Mouse (Mus musculus) T-helper 2 cell (primary cell): ENCODE measurements around the gene Srpk2.
"Not testable (repeated sequence)": the region's sequence is repeated elsewhere in the genome, so short reads cannot be mapped to it uniquely, and the experiment has no call there.

ENCODE experiments used
- in situ Hi-C: fragments of 300-600 bp; cut with MboI, MseI; formaldehyde crosslinking; loops from one replicate; pipeline ENCODE4 v1.15.1; 2025; ENCODE audit warnings: high pct_unique_total_duplicates

The Srpk2 gene

DNA sequence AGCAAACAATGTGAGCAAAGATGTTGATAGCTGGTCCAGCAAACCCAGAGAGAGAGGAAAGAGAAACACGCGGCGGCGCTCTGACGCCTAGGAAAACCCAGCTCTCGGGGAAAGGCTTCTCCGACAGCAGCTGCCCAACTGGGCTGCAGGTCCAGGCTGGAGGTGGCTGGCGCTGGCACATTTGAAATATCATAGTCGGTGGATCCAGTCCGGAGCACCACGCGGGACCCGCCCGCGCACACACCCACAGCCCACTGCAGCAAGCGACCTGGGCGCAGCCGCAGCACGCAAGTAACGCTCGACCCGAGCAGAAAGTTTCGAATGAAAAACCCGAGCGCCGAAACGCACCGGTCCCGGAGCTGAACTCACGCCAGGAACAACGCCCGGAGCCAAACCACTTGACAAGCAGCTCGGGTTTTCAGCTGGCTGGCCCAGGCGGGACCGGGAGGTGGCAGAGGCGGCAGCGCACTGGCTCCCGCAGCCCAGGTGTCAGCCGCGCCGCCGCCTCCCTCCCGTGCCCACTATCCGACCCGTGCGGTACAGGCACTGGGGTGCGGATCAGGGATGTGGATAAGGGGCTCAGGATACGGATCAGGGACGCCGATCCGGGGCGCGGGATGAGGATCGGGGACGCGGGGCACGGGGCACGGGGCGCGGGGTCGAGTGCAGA lies 9.5 kb downstream of the Srpk2 start:
- in situ Hi-C loops: no loop called here

DNA sequence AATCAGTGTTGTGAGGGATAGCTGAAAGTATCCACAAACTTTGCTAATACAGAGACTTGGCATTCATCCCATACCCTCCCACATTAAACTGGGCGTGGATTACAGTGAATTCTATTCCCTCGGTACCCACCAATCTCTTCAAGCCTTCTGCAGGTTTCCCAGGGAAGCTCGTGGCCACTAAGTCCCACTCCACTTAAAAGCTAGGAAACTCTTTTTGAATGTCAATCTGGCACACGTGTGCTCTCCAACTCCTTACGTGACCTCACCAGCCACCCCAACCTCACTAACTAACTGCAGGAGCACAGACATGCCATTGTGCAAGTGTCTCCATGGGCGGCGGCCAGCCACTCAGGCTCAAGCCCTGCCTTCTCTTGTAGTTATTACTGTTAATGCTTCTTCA lies 12.3 kb downstream of the Srpk2 start:
- in situ Hi-C loops: no loop called here

DNA sequence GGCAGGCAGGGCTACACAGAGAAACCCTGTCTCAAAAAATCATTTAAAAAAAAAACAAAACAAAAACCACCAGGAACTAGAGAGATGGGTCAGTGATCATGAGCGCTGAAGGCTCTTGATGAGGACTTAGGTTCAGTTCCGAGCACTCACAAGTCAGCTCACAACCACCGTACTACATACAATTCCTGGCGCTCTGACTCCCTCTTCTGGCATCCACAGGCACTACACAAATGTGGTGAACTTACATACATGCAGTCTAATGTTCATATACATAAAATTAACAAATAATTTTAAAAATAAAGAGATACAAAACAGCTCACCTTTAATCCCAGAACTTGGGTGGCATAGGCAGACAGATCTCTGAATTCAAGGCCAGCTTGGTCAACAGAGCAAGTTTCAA lies 13.5 kb downstream of the Srpk2 start:
- in situ Hi-C loops: no loop called here

DNA sequence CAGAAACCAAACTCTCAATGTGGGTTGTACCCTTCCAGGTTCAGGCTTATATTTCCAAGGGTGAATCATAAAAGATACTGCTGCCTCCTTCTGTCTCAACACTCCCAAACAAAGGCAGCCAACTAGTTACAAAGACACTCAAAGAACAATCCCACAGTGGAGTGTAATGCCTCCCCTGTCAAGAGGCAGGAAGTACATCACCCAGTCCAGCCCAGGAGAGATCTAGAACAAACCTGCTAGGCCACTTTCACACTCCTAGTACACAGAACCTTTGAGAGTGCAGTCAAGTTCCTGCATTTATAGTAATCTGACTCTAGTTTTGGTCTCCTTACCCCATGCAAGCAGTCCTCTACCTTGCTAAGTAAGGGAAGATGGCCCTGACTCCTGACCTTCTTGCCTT lies 18.5 kb downstream of the Srpk2 start:
- in situ Hi-C loops: no loop called here

DNA sequence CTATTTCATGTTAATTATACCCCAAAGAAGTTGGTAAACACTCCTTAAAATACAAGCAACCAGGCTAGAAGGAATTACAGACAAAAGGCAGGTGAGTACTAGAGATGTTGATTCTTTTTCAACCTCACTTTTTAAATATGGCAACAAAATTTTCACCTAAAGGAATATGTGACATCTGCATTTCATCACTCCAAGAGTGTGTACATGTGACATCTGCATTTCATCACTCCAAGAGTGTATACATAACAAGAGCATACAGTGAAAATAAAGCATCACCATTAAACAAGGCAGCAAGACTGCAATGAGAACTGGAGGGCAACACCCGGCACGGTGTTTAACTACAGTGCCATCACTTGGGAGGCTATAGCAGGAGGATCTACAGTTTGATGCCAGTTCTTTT lies 23.2 kb downstream of the Srpk2 start:
- in situ Hi-C loops: no loop called here

DNA sequence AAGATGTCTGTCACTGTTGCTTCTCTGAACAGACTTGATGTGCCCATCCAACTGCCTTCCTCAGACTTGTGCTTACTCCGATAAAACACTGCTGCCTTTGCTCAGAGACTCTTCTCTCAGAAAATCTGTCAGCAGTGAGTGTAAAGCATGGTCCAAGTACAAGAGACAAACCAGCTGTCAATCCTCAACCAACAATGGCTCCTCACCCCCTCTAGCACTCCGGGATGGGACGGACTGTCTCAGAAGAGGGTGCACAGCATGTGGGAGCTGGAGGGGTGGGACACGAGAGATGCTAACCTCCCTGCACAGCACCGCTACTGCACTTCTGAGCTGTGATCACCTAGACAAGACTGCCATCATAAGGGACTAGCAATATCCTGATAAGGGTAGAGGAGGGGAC lies 26.4 kb downstream of the Srpk2 start:
- in situ Hi-C loops: no loop called here

DNA sequence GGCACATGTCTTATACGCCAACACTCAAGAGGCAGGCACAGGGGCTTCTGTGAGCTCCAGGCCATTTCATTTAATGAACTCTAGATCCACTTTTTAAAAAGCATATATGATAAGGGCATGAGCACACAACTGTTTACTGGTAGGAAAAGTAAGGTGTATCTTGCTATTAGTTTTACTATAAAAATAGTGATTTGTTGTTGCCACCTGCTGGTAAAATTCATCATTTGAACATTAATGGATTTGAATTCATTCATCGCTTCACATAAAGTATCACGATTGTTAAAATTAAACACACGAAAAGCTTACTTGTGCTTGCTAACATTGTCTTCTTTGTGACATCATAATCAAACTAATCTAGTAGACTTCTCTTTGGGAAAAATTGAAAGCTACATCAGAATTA lies 27.8 kb downstream of the Srpk2 start:
- in situ Hi-C loops: no loop called here

DNA sequence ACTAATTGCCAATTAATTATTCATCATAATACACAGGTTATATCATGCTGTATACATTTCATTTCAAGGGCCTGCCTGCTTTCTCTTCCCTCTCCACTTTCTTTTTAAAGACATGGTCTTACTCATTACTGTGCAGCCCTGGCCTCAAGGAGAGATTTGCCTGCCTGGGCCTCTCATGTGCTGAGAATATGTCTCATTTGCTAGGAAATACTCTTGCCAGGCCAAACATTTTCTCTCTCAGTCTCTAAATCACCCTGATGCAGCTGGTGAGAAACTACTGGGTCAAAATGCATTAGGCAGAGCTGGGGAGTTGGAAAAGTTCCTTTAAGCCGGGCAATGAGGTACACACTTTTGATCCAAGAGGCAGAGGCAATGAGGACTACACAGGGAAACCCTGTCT lies 29.4 kb downstream of the Srpk2 start:
- in situ Hi-C loops: no loop called here

DNA sequence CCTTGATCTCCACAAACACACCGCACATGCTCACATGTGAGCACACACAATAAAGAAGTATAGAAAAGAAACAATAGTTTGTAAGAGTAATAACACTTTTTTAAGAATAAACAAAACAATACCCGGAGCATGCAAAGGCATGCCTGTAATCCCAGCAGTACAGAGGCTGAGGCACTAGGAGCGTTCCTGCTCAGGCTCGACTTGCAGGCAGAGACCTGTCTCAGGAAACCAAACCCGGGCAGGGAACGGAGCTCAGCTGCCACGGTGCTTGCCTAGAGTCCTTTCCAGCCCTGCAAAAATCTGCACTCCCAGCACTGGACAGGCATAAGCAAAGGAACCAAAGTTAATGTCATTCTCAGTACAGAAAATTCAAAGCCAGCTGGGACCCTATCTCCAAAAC lies 32.1 kb downstream of the Srpk2 start:
- in situ Hi-C loops: no loop called here

DNA sequence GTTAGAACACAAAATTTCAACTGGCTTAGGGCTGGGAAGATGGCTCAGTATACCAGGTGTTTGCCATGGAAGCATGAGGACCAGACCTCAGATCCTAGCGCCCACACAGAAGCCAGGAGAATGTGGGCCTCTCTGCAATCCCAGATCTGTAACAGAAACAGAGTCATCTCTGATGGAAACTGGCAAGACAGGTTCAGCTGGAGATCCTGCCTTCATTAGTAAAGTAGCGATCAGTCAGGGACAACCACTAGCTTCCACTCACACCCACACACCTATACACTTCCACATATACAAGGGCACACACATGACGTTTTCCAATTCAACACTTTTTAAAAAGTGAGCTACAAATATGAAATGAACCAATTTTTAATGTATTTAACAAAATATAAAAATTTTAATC lies 32.6 kb downstream of the Srpk2 start:
- in situ Hi-C loops: no loop called here

DNA sequence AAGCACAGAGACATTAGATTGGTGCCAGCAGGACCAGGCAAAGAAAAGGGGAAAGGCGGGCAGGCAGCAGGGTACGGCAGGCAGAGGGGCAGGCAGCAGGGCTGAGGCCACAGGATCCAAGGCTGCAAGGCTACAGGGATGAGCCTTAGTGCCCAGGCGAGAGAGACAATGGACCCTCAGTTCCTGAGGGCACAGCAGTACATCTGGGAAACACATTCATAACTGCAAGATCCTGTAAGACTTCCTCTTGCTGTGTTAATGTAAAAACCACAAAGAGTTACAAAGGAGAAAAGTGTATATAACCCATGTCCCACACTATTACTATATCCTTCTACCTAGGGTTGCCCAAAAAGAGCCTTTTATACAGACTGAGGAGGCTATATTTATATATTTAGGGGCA lies 33.9 kb downstream of the Srpk2 start:
- in situ Hi-C loops: no loop called here

DNA sequence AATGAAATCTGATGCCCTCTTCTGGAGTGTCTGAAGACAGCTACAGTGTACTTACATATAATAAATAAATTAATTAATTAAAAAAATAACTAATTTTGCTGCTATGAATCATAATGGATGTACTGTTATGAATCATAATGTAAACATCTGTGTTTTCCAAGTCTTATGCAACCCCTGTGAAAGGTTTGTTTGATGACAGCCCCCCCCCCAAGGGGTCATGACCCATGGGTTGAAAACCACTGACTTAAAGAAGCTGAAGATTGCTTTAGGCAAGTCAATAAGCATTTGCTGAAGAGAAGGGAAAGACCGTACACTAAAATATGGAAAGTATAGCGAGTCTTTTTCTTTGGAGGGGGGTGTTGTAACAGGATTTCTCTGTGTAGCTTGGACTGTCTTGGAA lies 35.2 kb downstream of the Srpk2 start:
- in situ Hi-C loops: no loop called here

DNA sequence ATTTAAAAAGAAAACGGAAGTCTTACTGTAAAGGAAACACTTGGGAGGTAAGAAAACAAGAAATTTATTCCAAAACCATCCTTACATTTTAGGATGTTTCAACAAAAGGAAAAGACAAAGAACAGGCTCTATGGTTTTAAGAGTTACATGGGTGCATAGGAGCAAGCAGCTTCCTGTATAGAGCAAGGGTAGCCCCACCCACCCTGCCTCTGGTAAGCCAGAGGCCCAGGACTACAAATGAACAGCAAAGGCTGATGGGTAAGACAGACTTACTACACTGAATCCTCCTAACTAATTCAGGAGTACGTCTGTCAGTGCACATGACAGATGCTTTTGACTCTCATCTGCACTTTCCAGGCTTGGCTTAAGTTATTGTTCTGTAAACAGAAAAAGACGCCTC lies 38.7 kb downstream of the Srpk2 start:
- in situ Hi-C loops: no loop called here

DNA sequence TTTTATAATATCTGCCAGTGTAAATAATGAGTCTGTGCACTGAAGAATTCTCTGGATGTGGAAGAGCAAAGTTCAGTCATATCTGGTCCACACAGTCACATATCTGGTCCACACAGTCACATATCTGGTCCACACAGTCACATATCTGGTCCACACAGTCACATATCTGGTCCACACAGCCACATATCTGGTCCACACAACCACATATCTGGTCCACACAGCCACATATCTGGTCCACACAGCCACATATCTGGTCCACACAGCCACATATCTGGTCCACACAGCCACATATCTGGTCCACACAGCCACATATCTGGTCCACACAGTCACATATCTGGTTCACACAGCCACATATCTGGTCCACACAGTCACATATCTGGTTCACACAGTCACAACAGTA lies 45.2 kb downstream of the Srpk2 start:
- in situ Hi-C loops: not testable (repeated sequence)

DNA sequence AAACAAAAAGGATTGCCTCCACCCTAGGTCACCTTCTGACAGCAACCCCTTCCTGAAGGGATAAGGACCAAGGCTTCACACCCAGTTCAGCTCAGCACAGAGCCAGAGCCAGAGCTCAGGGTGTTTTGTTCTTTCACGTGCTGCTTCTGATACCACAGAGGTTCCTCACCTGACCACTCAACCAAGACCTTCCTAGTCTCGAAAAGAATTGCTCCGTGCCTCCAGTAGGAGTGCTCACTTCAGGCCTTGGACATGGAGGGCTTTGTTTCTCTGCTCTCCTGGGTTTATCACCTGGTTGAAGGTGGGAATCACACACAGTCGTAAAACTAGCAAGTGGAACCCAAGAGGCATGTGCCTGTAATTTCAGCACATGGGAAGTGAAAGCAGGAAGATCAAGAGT lies 46.4 kb downstream of the Srpk2 start:
- in situ Hi-C loops: no loop called here

DNA sequence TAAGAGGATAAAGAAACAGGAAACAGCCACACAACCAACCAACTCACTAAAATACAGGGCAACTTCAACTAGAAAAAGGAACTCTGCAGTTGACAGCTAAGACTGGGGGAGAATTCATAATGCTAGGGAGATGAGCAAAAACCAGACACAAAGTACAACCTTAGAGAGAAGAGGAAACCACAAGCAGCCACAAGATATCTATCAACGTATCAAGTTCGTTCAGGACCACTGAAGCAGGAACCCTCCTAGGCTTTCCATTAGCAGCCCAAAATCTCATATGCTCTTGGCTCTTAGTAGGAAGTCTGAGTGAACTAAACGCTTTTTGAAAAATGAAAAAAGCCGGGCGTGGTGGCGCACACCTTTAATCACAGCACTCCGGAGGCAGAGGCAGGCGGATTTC lies 47.1 kb downstream of the Srpk2 start:
- in situ Hi-C loops: no loop called here

DNA sequence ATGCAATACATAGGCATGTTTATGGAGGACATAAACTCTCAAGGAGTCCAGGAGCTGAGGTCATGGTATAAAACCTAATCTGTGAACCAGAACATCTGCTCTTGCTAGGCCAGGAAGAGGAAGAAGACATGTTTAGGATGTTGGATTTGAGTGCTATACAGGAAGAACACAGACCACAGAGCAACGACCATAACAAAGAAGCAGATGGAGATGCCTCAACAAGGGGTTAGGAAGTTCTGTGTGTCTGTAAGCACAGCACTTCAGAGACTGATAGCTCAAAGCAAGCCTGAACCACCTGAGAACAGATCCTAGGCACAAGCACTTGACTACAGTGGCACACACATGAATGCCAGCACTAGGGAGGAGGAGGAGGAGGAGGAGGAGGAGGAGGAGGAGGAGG lies 52.9 kb downstream of the Srpk2 start:
- in situ Hi-C loops: no loop called here

DNA sequence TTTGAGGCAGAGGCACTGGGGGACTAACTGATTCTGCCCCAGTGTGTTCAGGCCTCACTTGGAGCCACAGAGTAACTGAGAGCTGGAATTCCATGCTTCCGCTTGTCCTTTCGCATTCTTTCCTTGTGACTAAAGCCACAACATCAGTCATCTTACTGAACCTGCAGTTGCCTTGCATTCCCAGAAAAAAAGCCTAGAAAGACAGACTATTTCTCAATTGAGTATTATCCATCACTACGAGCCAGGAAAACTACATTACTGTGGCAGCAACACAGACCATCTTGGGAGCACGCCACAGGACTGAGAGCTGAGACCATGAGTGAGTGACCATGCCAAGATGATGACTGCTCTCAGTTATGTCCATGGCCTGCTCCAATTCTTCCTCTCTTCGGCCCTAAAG lies 57.2 kb downstream of the Srpk2 start:
- in situ Hi-C loops: no loop called here

DNA sequence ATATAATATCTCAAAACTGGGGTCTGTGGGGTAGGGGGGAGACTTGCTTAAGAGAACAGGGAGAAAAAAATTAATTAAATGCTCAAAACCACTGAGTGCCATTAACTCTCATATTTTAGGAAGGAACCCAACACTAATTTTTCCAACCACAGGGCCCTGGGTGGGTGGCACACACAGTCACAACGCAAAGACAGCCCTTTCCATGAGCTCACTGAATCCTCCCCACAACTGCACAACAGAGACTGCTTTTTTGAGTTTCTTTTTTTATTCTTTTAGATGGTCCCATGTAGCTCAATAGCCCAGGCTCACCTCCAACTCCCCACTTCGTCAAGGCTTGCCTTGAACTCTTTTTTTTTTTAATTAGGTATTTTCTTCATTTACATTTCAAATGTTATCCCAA lies 58.2 kb downstream of the Srpk2 start:
- in situ Hi-C loops: no loop called here

DNA sequence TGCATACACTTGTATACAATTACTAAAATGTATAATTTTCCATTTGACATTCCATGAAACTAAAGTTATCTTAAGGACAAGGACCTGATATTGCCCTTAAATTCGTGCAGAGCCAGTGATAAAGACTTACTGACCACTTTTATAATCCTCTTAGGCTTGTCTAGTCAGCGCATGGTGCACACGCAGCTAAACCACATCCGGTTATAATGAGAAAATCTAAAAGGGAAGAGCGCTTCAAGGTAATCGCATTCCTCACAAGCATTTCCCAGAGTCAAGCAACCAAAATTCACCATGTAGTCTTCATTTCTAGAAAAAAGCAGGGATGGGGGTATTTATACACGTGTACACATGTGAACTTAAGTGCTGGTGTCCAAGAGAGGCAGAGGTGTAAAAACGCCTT lies 63.8 kb downstream of the Srpk2 start:
- in situ Hi-C loops: no loop called here

DNA sequence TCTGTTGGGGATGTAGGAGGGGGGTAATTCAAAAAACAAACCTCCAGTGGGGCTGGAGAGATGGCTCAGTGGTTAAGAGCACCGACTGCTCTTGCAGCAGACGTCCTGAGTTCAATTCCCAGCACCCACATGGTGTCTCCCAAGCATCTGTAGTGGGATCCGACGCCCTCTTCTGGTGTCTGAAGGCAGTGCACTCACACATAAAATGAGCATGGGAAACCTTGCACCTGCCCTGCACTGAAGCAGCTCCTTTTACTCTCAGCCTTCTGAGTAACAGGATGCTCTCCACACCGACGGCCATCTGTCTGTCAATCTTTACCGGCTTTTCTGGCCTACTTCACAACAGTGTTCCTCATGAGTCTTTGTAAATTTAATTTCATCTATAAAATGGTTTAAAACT lies 65.8 kb downstream of the Srpk2 start:
- in situ Hi-C loops: no loop called here

DNA sequence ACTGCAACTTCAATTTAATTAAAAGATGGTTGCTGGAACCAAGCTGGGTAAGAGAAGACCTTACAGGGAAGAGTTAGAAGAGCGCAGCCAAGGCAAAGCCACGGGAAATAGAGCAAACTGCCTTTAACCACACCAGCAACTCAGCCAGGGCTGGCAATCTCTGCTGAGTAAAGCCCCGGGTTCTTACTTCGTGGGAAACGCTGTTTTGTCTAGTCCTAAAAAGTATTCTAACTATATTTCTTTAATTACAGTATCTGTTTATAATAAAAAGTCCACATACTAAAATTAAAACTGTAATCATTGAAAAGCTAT lies 67.4 kb downstream of the Srpk2 start:
- in situ Hi-C loops: no loop called here

DNA sequence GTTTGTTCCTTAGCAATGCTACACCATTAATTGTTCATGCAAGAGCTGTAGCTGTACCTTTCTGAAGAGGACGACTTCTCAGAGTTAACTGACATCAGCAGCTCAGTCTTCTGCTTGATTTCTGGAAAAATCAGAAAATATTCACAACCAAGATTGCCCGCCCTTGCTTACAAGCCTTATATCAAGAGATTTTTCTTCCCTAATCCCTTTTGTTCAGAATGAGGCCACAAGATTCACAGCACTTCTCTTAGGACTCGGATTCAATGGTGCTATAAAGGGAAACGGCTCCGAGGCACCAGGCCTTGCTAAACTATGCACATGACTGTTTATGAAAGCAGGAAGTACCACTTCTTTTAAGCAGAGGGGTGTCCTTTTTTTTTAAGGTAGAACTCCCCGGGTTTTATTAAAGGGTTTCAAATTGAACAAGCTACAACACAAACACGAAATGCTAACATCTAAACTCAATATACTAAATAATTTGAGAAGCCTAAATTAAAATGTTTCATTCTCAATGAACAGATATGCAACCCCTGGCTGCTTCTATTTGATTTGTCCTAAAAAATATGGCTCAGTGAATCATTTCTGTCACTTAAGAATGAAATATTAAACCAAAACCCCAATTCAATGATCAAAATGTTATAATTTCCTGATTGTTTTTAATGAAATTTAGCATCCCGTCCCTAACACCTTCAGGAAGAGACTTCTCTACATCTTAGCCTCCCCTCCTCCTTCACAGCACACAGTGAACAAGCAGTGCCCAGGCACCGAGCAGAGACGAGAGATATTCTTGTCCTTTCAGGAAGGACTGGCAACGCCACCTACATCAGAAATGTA lies 67.9 kb downstream of the Srpk2 start:
- in situ Hi-C loops: no loop called here
